Mouse (Mus musculus) testis, adult 2 months (tissue): ENCODE results near the gene Gpr45.

Source experiments
- CTCF ChIP-seq: fragments of 200-500 bp; IDR thresholded peaks from 2 replicates; pipeline ENCODE4 v1.5.1; 2012; ENCODE audit warnings: low read depth, mild to moderate bottlenecking, inconsistent platforms, low read length, moderate library complexity; ENCODE audit not compliant: control insufficient read depth, insufficient read depth, insufficient replicate concordance
- POLR2A ChIP-seq: fragments of 200-500 bp; IDR thresholded peaks from 2 replicates; pipeline ENCODE4 v1.6.1; 2012; ENCODE audit warnings: low read depth, mild to moderate bottlenecking, inconsistent platforms, low read length, moderate library complexity; ENCODE audit not compliant: control insufficient read depth

GRCm38 (mm10) chr1:42988996-42989395 is 36.3 kb downstream of the Gpr45 start:
- TF ChIP-seq POLR2A (no peak), CTCF (no peak)
